Mouse (Mus musculus) limb, embryonic 10.5 days (tissue): Measurements from ENCODE around the gene Ttyh3. TPM values are rescaled to one million over a fixed set of nuclear protein-coding genes. Genes with fewer than 3 reads are reported as not detected.

Experiments
- DNase-seq: peaks from one replicate; pipeline ENCODE4 v3.0.0-alpha.2; 2017; ENCODE audit warnings: low spot score
- H3K27ac ChIP-seq: fragments of 300-500 bp; sonication (generic); 2 replicates; pipeline ENCODE4 v1.5.1; 2016; ENCODE audit warnings: mild to moderate bottlenecking
- H3K27me3 ChIP-seq: fragments of 300-500 bp; sonication (generic); 2 replicates; pipeline ENCODE4 v1.6.1; 2016; ENCODE audit warnings: low read depth, mild to moderate bottlenecking; ENCODE audit not compliant: poor library complexity, severe bottlenecking
- H3K36me3 ChIP-seq: fragments of 300-500 bp; sonication (generic); 2 replicates; pipeline ENCODE4 v1.6.1; 2016; ENCODE audit warnings: mild to moderate bottlenecking, moderate library complexity
- H3K4me1 ChIP-seq: fragments of 300-500 bp; sonication (generic); 2 replicates; pipeline ENCODE4 v1.6.1; 2016
- H3K4me3 ChIP-seq: fragments of 300-500 bp; sonication (generic); 2 replicates; pipeline ENCODE4 v1.5.1; 2016; ENCODE audit warnings: mild to moderate bottlenecking, moderate library complexity
- H3K9me3 ChIP-seq: fragments of 300-500 bp; sonication (generic); replicated peaks from 2 replicates; pipeline ENCODE4 v1.6.1; 2016; ENCODE audit warnings: mild to moderate bottlenecking
- WGBS: fragments of 180-500 bp; shearing (Covaris S2); methylation state at CpG from one replicate; pipeline ENCODE4 v1.1.7; 2016; 5-methylcytosine and 5-hydroxymethylcytosine counted together
- polyA plus RNA-seq: library from polyadenylated mRNA; unstranded; fragments of >200 nt; fragmentation: Nextera tagmentation; extraction: Ambion mirVana; gene quantifications from 2 replicates; pipeline ENCODE4 v1.2.1, GENCODE M21; 2016

Gene Ttyh3
- polyA plus RNA-seq, 1 experiment from 2014 or later, result 47.0 TPM

DNA sequence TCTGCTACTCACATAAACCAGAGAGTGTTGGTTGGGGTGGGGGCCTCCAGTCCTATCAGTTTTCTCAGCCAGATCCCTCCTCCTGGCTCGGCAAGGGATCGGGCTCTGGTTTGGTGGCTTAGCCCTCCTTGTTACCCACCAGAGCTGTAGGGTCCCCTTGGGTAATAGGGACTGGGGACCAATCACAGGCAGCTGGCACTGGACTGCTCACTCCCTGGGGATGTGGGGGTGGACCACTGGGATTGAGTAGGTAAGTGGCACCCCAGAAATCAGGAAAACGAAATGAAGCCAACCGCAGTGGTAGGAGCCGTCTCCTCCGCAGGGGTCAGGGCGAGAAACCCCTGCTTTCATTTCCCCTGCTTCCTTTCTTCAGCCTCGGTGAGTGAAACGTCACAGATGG lies 27.7 kb downstream of the Ttyh3 start:
- WGBS, result 75% methylated on average over 9 of the region's 9 CpGs
- no peak overlapping the region for H3K27ac ChIP-seq
- H3K9me3 ChIP-seq, result no peaks in the 10 kb centered on the region
- no peak overlapping the region for H3K4me3 ChIP-seq
- H3K27me3 ChIP-seq, result no peaks in the 10 kb centered on the region
- peaks cover 15% of the 10 kb centered on the region for H3K4me1 ChIP-seq
- H3K36me3 ChIP-seq, result peaks cover 52% of the 10 kb centered on the region
- DNase-seq, result no peak

GRCm38 (mm10) chr5:140619895-140620736 lies 28.7 kb downstream of the Ttyh3 start:
- Histone ChIP-seq H3K36me3 (peaks cover 42% of the 10 kb centered on the region), H3K27me3 (no peaks in the 10 kb centered on the region), H3K9me3 (no peaks in the 10 kb centered on the region), H3K4me1 (peaks cover 15% of the 10 kb centered on the region), H3K27ac (no peak overlapping the region), H3K4me3 (no peak overlapping the region)
- peak; percentile 42 for DNase-seq
- WGBS, result 58% methylated on average over 7 of the region's 7 CpGs

DNA sequence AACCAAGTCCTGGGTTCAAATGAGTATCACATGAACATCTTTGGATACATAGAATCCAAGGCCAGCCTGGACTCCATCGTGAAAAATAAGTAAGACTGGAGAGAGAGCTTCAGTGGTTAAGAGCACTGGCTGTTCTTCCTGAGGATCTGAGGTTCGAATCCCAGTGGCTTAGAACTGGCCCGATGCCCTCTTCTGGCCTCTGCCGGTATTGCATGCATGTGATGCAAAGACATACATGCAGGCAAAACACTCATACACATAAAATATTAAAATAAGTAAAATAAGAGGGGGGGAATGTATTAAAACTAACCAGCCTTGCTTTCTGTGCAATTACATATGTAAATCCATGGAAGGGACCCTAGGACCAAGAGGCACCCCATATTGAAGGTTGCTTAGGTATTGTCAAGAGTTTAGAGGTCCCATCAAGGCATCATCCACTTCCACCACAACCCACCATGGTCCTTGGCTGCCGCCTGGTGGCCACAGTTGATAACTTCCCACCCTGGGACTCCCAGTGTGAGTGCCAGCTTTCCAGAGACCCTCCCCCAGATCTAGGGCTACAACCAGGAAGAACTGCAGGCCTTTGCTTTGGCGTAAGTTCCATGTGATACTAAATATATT lies 29.6 kb downstream of the Ttyh3 start:
- Histone ChIP-seq H3K27ac (no peak overlapping the region), H3K4me3 (no peak overlapping the region), H3K27me3 (no peaks in the 10 kb centered on the region), H3K36me3 (peaks cover 40% of the 10 kb centered on the region), H3K9me3 (no peaks in the 10 kb centered on the region), H3K4me1 (peaks cover 15% of the 10 kb centered on the region)
- DNase-seq, result peak; percentile 86
- 25% methylated on average over 6 of the region's 6 CpGs for WGBS

GRCm38 (mm10) chr5:140617714-140618113 lies 31.1 kb downstream of the Ttyh3 start:
- 77% methylated on average over 5 of the region's 5 CpGs for WGBS
- Histone ChIP-seq H3K36me3 (peaks cover 27% of the 10 kb centered on the region), H3K4me3 (no peak overlapping the region), H3K27me3 (peaks cover 8% of the 10 kb centered on the region), H3K4me1 (peaks cover 15% of the 10 kb centered on the region), H3K27ac (no peak overlapping the region), H3K9me3 (no peaks in the 10 kb centered on the region)
- DNase-seq, result no peak

DNA sequence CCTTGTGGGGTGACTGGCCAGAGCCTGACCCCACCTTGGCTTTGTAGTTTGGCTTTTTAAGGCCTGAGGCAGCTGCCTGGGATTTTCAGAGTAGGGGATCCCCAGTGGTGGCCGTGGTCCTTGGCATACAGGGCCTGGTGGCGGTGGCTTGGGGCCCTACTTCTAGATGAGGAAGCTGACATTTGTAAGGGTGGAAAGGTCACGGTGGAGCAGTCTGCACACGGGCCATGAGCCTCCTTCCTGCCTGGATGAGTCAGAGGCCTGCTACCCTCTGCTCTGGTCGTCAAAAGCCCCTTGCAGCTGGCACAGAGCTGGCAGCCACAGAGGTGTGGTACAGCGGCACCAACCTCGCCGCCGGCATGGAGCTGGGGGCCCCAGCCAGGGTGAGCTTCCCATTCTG lies 32.1 kb downstream of the Ttyh3 start:
- Histone ChIP-seq H3K27ac (0 out of 2 replicates have a peak overlapping the region, but pooled peaks have one; percentile 1), H3K36me3 (peaks cover 17% of the 10 kb centered on the region), H3K4me3 (no peak overlapping the region), H3K27me3 (peaks cover 18% of the 10 kb centered on the region), H3K4me1 (peaks cover 23% of the 10 kb centered on the region), H3K9me3 (no peaks in the 10 kb centered on the region)
- DNase-seq, result no peak
- WGBS, result 72% methylated on average over 9 of the region's 9 CpGs

DNA sequence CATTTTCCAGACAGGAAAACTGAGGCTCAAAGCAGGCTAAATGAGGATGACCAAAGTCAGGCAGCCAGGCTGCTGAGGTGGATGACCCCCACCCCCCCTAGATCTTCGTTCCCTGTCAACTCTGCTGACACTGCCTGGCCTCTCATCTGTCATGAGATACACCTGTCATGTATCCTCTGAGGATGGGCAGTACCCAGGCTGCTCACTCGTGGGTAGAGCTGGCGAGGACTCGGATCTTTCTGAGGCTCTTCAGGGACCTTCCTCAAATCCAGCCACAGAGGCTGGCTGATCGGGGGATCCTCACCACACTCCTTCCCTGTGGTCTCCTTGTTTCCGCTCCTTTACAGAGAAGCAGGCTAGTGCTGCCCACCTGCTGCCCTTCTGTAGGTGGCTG lies 32.7 kb downstream of the Ttyh3 start:
- Histone ChIP-seq H3K36me3 (peaks cover 11% of the 10 kb centered on the region), H3K4me3 (no peak overlapping the region), H3K27ac (0 out of 2 replicates have a peak overlapping the region, but pooled peaks have one; percentile 1), H3K27me3 (peaks cover 24% of the 10 kb centered on the region), H3K4me1 (peaks cover 24% of the 10 kb centered on the region), H3K9me3 (no peaks in the 10 kb centered on the region)
- WGBS, result 86% methylated on average over 6 of the region's 6 CpGs
- DNase-seq, result no peak

GRCm38 (mm10) chr5:140615321-140616109 lies 33.3 kb downstream of the Ttyh3 start:
- no peak for DNase-seq
- peaks cover 30% of the 10 kb centered on the region for H3K4me1 ChIP-seq
- H3K36me3 ChIP-seq, result 0 out of 2 replicates have a peak, but pooled peaks cover 9% of the 10 kb centered on the region
- no peak overlapping the region for H3K4me3 ChIP-seq
- no peak overlapping the region for H3K27ac ChIP-seq
- no peaks in the 10 kb centered on the region for H3K9me3 ChIP-seq
- H3K27me3 ChIP-seq, result peaks cover 30% of the 10 kb centered on the region
- WGBS, result 89% methylated on average over 10 of the region's 10 CpGs

GRCm38 (mm10) chr5:140614837-140615236 lies 34.0 kb downstream of the Ttyh3 start:
- 92% methylated on average over 4 of the region's 4 CpGs for WGBS
- DNase-seq, result no peak

GRCm38 (mm10) chr5:140614141-140614540 lies 34.7 kb downstream of the Ttyh3 start:
- Histone ChIP-seq H3K36me3 (0 out of 2 replicates have a peak, but pooled peaks cover 9% of the 10 kb centered on the region), H3K27me3 (peaks cover 44% of the 10 kb centered on the region), H3K9me3 (no peaks in the 10 kb centered on the region), H3K4me1 (peaks cover 41% of the 10 kb centered on the region), H3K27ac (no peak overlapping the region), H3K4me3 (no peak overlapping the region)
- WGBS, result 95% methylated on average over 10 of the region's 10 CpGs
- DNase-seq, result no peak

More at GRCm38 (mm10) chr5:140614837-140615236, 34.0 kb downstream of the Ttyh3 start:
- Histone ChIP-seq H3K9me3 (no peaks in the 10 kb centered on the region), H3K4me3 (no peak overlapping the region), H3K27me3 (peaks cover 37% of the 10 kb centered on the region), H3K27ac (no peak overlapping the region), H3K4me1 (peaks cover 35% of the 10 kb centered on the region), H3K36me3 (0 out of 2 replicates have a peak, but pooled peaks cover 9% of the 10 kb centered on the region)

GRCm38 (mm10) chr5:140612191-140612590 lies 36.6 kb downstream of the Ttyh3 start:
- H3K27ac ChIP-seq, result peak overlapping the region; percentile 57
- H3K4me1 ChIP-seq, result peaks cover 60% of the 10 kb centered on the region
- no peak for DNase-seq
- H3K27me3 ChIP-seq, result peaks cover 63% of the 10 kb centered on the region
- H3K36me3 ChIP-seq, result 0 out of 2 replicates have a peak, but pooled peaks cover 9% of the 10 kb centered on the region
- peak overlapping the region; percentile 60; the same call in 1 of the 2 replicates for H3K4me3 ChIP-seq
- 64% methylated on average over 18 of the region's 18 CpGs for WGBS
- H3K9me3 ChIP-seq, result no peaks in the 10 kb centered on the region

- WGBS, result 28% methylated on average over 15 of the region's 15 CpGs
- Histone ChIP-seq H3K27ac (peak overlapping the region; percentile 57), H3K4me1 (peaks cover 63% of the 10 kb centered on the region), H3K36me3 (0 out of 2 replicates have a peak, but pooled peaks cover 9% of the 10 kb centered on the region), H3K9me3 (no peaks in the 10 kb centered on the region), H3K27me3 (peaks cover 68% of the 10 kb centered on the region), H3K4me3 (peak overlapping the region; percentile 60)
- DNase-seq, result peak; percentile 58
These were observed 37.1 kb downstream of the Ttyh3 start for GRCm38 (mm10) chr5:140611611-140612185.

DNA sequence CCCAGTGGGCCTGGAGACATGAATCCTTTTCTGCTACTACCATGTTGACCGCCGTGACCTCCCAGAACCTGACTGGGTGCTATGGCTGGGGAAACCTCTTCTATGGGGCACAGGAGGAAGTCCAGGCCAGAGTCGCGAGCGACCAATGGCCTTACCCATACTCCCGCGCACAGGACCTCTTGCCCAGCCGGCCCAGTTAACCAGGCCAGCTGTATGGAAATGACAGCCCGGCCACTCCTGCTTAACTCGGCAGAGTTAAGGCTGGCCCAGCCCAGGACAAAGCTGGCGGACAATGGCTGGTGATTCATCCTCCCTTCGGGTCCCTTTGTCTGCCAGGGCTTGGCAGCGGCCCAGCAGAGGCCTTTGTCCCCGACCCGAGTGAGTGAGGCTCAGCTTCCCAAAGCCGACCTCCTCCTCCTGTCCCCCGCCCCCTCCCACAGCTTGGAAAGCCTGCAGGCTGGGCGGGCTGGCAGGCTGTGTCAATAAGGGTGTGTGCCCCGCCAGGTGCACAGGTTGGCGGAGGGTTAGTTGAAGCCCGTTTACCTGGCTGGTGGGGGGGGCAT lies 37.7 kb downstream of the Ttyh3 start:
- peaks cover 64% of the 10 kb centered on the region for H3K4me1 ChIP-seq
- H3K27ac ChIP-seq, result peak overlapping the region; percentile 57

More for the DNA sequence above, 37.7 kb downstream of the Ttyh3 start:
- 0 out of 2 replicates have a peak, but pooled peaks cover 9% of the 10 kb centered on the region for H3K36me3 ChIP-seq
- peaks cover 74% of the 10 kb centered on the region for H3K27me3 ChIP-seq
- no peaks in the 10 kb centered on the region for H3K9me3 ChIP-seq
- DNase-seq, result peak; percentile 61
- H3K4me3 ChIP-seq, result peak overlapping the region; percentile 60
- WGBS, result 11% methylated on average over 21 of the region's 21 CpGs
